ENCODE assay signal across 25 mouse cellular contexts in genomic region chr17:79400356-79400755, GRCm38 (mm10). TPM values are rescaled to one million over a fixed set of nuclear protein-coding genes. Genes with fewer than 3 reads are reported as not detected.
A peak's percentile ranks its signal among the peaks of the same experiment; 100 is the strongest.
DNase-seq lines count a peak whose midpoint lies in the region; ATAC-seq lines count a peak whose summit lies in the region.
"Had no signal": no experiment of that assay in that cellular context is flagged by ENCODE, and none has a peak within 500 bp of the region (broad histone marks: within the 10 kb centered on the region; RNA-seq: fewer than 3 reads in every experiment).

No protein-coding gene starts in this region.

- H3K4me2 ChIP-seq in intestine, embryonic 16.5 days (ENCODE audit: low read depth, low read length): no peak overlapping the region
- H3K4me2 ChIP-seq: embryonic facial prominence, embryonic 15.5 days; heart, embryonic 13.5 days; hindbrain, embryonic 13.5 days had no signal

- no peak overlapping the region for H3K4me3 ChIP-seq in intestine, embryonic 16.5 days (ENCODE audit: low read length)
- H3K4me3 ChIP-seq: embryonic facial prominence, embryonic 15.5 days; erythroblast, embryonic 14.5 days; forebrain, embryonic 10.5 days; heart, embryonic 13.5 days; hindbrain, embryonic 13.5 days had no signal

- no peaks in the 10 kb centered on the region for H3K9me3 ChIP-seq in intestine, embryonic 16.5 days (ENCODE audit: control insufficient read depth, low read length)
- H3K9me3 ChIP-seq: embryonic facial prominence, embryonic 15.5 days; forebrain, embryonic 10.5 days; heart, embryonic 13.5 days; hindbrain, embryonic 13.5 days had no signal

- no peak overlapping the region for H3K27ac ChIP-seq in intestine, embryonic 16.5 days (ENCODE audit: low read length)
- H3K27ac ChIP-seq: embryonic facial prominence, embryonic 15.5 days; forebrain, embryonic 10.5 days; heart, embryonic 13.5 days; hindbrain, embryonic 13.5 days; hindbrain, postnatal 0 days had no signal

- intact Hi-C loops in heart, postnatal 25 days (cut with DNase I): no loop called here
- intact Hi-C loops in heart, postnatal 10 days (cut with DNase I): no loop called here

- H3K9ac ChIP-seq in intestine, embryonic 16.5 days (ENCODE audit: low read depth, low read length): no peak overlapping the region
- H3K9ac ChIP-seq: embryonic facial prominence, embryonic 15.5 days; heart, embryonic 13.5 days; hindbrain, embryonic 13.5 days had no signal

- no peaks in the 10 kb centered on the region for H3K27me3 ChIP-seq in intestine, embryonic 16.5 days (replicated peaks; ENCODE audit: control insufficient read depth, insufficient read depth, low read length)
- H3K27me3 ChIP-seq: CH12.LX; embryonic facial prominence, embryonic 15.5 days; heart, embryonic 13.5 days; hindbrain, embryonic 13.5 days; Patski had no signal

- H3K4me1 ChIP-seq in intestine, embryonic 16.5 days (ENCODE audit: control insufficient read depth, insufficient read depth, low read length): no peaks in the 10 kb centered on the region
- H3K4me1 ChIP-seq: embryonic facial prominence, embryonic 15.5 days; forebrain, embryonic 10.5 days; hindbrain, embryonic 13.5 days had no signal

- ATAC-seq in intestine, embryonic 16.5 days: no peak
- ATAC-seq: activated CD4-positive, CD25-positive, alpha-beta regulatory T cell, adult 4 months; forebrain, embryonic 14.5 days; hindbrain, postnatal 0 days; Patski had no signal

- peak; percentile 6 for DNase-seq in adrenal gland, postnatal 10 days
- DNase-seq in adrenal gland, postnatal 4 days (ENCODE audit: low spot score in 2 of 2): no peak
- peak; percentile 53 to 68 for DNase-seq in heart, adult 18-20 months
- DNase-seq in heart, postnatal 25 days (ENCODE audit: low spot score): no peak
- DNase-seq in adrenal gland, postnatal 36 days: peak; percentile 12 to 23
- DNase-seq in heart, postnatal 10 days: peak; percentile 45 to 52
- DNase-seq in lung, postnatal 10 days: no peak
- DNase-seq: cerebellum, adult 18-20 months; cerebellum, adult 9-11 months; cerebellum, postnatal 36 days; embryo, embryonic 11 days; gastrocnemius, postnatal 36 days; kidney, adult 18-20 months; kidney, postnatal 10 days had no signal

- no peaks in the 10 kb centered on the region for H3K36me3 ChIP-seq in intestine, embryonic 16.5 days (ENCODE audit: control insufficient read depth, insufficient read depth, low read length)
- H3K36me3 ChIP-seq: embryonic facial prominence, embryonic 15.5 days; forebrain, embryonic 10.5 days; heart, embryonic 13.5 days; hindbrain, embryonic 13.5 days had no signal

- WGBS in intestine, embryonic 16.5 days: 83% methylated on average over 2 of the region's 2 CpGs

RNA-seq across cellular contexts. Expression of gene Cdc42ep3, which starts 45.5 kb away (rescaled TPM):
- total RNA-seq in adrenal gland, postnatal 10 days (2021): 10 to 100 TPM; 15.6 to 17.6 TPM
- total RNA-seq in adrenal gland, postnatal 4 days (2021): 10 to 100 TPM; 18.1 to 18.5 TPM
- total RNA-seq in heart, adult 18-20 months (2021): 10 to 100 TPM; 23.5 to 29.8 TPM
- total RNA-seq in heart, postnatal 25 days (2021): 10 to 100 TPM; 33.0 to 39.4 TPM
- total RNA-seq in adrenal gland, postnatal 36 days (2021): 1 to 10 TPM; 6.7 to 8.6 TPM
- total RNA-seq in heart, postnatal 10 days (2021): 10 to 100 TPM; 33.6 to 42.7 TPM
- 34.3 and 41.7 TPM in 2 replicates for polyA plus RNA-seq in intestine, embryonic 16.5 days (2015; fragmentation: Nextera tagmentation; extraction: Ambion mirVana)

Comparison
In these comparisons a context has a peak if more than half of its experiments do, and no peak if none do; other contexts are left out.
1. DNase-seq: peak in adrenal gland, postnatal 10 days (single experiment), heart, adult 18-20 months (2 of 2), adrenal gland, postnatal 36 days (2 of 2) and heart, postnatal 10 days (2 of 2); none in adrenal gland, postnatal 4 days (0 of 2), heart, postnatal 25 days (single experiment) and lung, postnatal 10 days (single experiment).